Mouse (Mus musculus) bone marrow macrophage, adult 2 months (primary cell): ENCODE results near the gene Ssh1.

Experiments used
- CTCF ChIP-seq: IDR thresholded peaks from 2 replicates; pipeline ENCODE4 v1.5.1; 2012; ENCODE audit warnings: low read depth, mild to moderate bottlenecking, low read length, moderate library complexity
- POLR2A ChIP-seq: IDR thresholded peaks from 2 replicates; pipeline ENCODE4 v1.6.1; 2012; ENCODE audit warnings: mild to moderate bottlenecking, low read depth, low read length, borderline replicate concordance

DNA sequence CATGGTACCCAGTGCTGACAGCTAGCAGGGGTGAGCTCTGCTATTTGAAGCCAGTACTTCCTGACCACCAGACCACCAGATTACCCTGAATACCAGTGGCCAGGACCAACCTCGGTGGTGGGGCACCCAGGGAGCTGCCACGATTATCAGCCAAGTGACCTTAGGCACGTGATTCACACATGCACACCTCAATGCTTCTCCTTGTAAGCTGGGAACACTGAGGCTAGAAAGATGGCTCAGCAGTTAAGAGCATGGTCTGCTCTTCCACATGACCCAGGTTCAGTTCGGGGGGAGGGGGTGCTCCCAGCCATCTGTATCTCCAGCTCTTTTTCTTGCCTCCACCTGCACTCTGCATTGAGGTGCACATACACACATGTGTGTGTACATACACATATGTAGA, 15.4 kb upstream of the Ssh1 start:
- no peak for TF ChIP-seq POLR2A
- no peak for TF ChIP-seq CTCF
